ENCODE assay signal across 16 mouse cellular contexts in genomic region chr6:32899061-32899460, GRCm38 (mm10).
"Had no signal": no experiment of that assay in that cellular context is flagged by ENCODE, and none has a peak within 500 bp of the region (broad histone marks: within the 10 kb centered on the region; RNA-seq: fewer than 3 reads in every experiment).

No protein-coding gene starts in this region.

- H3K4me2 ChIP-seq: kidney, embryonic 15.5 days; liver, embryonic 13.5 days; lung, embryonic 15.5 days; midbrain, embryonic 11.5 days; midbrain, embryonic 15.5 days; neural tube, embryonic 12.5 days had no signal

- H3K9me3 ChIP-seq: kidney, embryonic 15.5 days; limb, embryonic 10.5 days; liver, embryonic 13.5 days; lung, embryonic 15.5 days; megakaryocyte, embryonic 14.5 days; midbrain, embryonic 15.5 days; neural tube, embryonic 12.5 days had no signal

- DNase-seq: kidney, postnatal 14 days; liver, embryonic 13.5 days; liver, postnatal 0 days; lung, postnatal 14 days; retina, postnatal 1 day; right cerebral cortex, postnatal 4 days; spleen, adult 18-20 months; thymus, postnatal 4 days had no signal

- H3K27ac ChIP-seq: kidney, embryonic 15.5 days; limb, embryonic 10.5 days; liver, embryonic 13.5 days; lung, embryonic 15.5 days; macrophage; midbrain, embryonic 15.5 days; neural tube, embryonic 12.5 days had no signal

- H3K27me3 ChIP-seq: kidney, embryonic 15.5 days; liver, embryonic 13.5 days; lung, embryonic 15.5 days; megakaryocyte, embryonic 14.5 days; midbrain, embryonic 15.5 days; neural tube, embryonic 12.5 days had no signal

- H3K9ac ChIP-seq: kidney, embryonic 15.5 days; liver, embryonic 13.5 days; liver, postnatal 0 days; lung, embryonic 15.5 days; midbrain, embryonic 15.5 days; neural tube, embryonic 12.5 days had no signal

- ATAC-seq: liver, postnatal 0 days; midbrain, embryonic 15.5 days had no signal

- H3K4me1 ChIP-seq: kidney, embryonic 15.5 days; limb, embryonic 10.5 days; lung, embryonic 15.5 days; midbrain, embryonic 15.5 days; neural tube, embryonic 12.5 days had no signal

- H3K4me3 ChIP-seq: kidney, embryonic 15.5 days; limb, embryonic 10.5 days; liver, embryonic 13.5 days; lung, embryonic 15.5 days; megakaryocyte, embryonic 14.5 days; midbrain, embryonic 15.5 days; neural tube, embryonic 12.5 days had no signal

- H3K36me3 ChIP-seq: kidney, embryonic 15.5 days; limb, embryonic 10.5 days; lung, embryonic 15.5 days; midbrain, embryonic 15.5 days; neural tube, embryonic 12.5 days had no signal
